Mouse (Mus musculus): ENCODE data around the gene Adat2.

- TF ChIP-seq POLR2A (IDR thresholded peaks at IDR 0.05; ENCODE audit: borderline replicate concordance, extremely low read depth, insufficient read depth, insufficient read length, poor library complexity, severe bottlenecking) (no peak), CTCF (IDR thresholded peaks at IDR 0.05; ENCODE audit: borderline replicate concordance, extremely low read depth, insufficient read depth, insufficient read length) (no peak)
Measured at GRCm38 (mm10) chr10:13593529-13593928, 40.8 kb downstream of the Adat2 start.
